Mouse (Mus musculus) spleen, embryonic (tissue): Measurements from ENCODE around the gene Gid8.

Experiments
- CTCF ChIA-PET: fragments of 350-600 bp; sonication (Branson Sonifier 250); formaldehyde crosslinking; loops from one replicate; lab custom pipeline; 2022; lab: Charles Lee

Gid8 gene

GRCm38 (mm10) chr2:180709023-180709922 is 644 bp upstream of the Gid8 start:
- CTCF ChIA-PET, result interaction anchor here (0.6 to 1.5 kb wide), 3 partner anchors 17 to 31 kb away, joined by 3 to 6 read pairs (median 6); no protein-coding TSS in a partner anchor

- CTCF ChIA-PET, result interaction anchor here (0.7 to 1.5 kb wide), 3 partner anchors 16 to 32 kb away, joined by 3 to 6 read pairs (median 4); no protein-coding TSS in a partner anchor
Measured at GRCm38 (mm10) chr2:180710276-180711155, 599 bp downstream of the Gid8 start.

GRCm38 (mm10) chr2:180711527-180711926 is 1.6 kb downstream of the Gid8 start:
- CTCF ChIA-PET, result interaction anchor here (0.5 to 1.2 kb wide), 2 partner anchors 17 to 52 kb away, joined by 3 to 4 read pairs; no protein-coding TSS in a partner anchor

GRCm38 (mm10) chr2:180712037-180712689 is 2.2 kb downstream of the Gid8 start:
- CTCF ChIA-PET, result no interaction called here

- CTCF ChIA-PET, result interaction anchor here (0.7 to 0.8 kb wide), 2 partner anchors 161 to 316 kb away, joined by 10 to 38 read pairs; no protein-coding TSS in a partner anchor
Measured at GRCm38 (mm10) chr2:180722748-180723147, 12.8 kb downstream of the Gid8 start.

GRCm38 (mm10) chr2:180723865-180724264 is 13.9 kb downstream of the Gid8 start:
- CTCF ChIA-PET, result interaction anchor here (0.7 kb wide), 1 partner anchor 21 kb away, joined by 3 read pairs; no protein-coding TSS in a partner anchor

GRCm38 (mm10) chr2:180724585-180725413 is 14.9 kb downstream of the Gid8 start, which contains the start of gene Slc17a9:
Gene Slc17a9, plus strand, starts transcription at chr2:180725263.
- CTCF ChIA-PET, result interaction anchor here (0.7 kb wide), 1 partner anchor 22 kb away, joined by 3 read pairs; no protein-coding TSS in a partner anchor

- CTCF ChIA-PET, result no interaction called here
Measured at GRCm38 (mm10) chr2:180725414-180725778, 15.5 kb downstream of the Gid8 start.

GRCm38 (mm10) chr2:180725856-180726629 is 16.1 kb downstream of the Gid8 start:
- CTCF ChIA-PET, result interaction anchor here (0.6 to 0.8 kb wide), 2 partner anchors 16 to 599 kb away, joined by 3 to 9 read pairs; partner anchors contain the start of genes Dido1 and Gid8

- CTCF ChIA-PET, result interaction anchor here (0.6 to 0.8 kb wide), 2 partner anchors 17 to 598 kb away, joined by 3 to 9 read pairs; partner anchors contain the start of genes Dido1 and Gid8
Measured at GRCm38 (mm10) chr2:180726658-180727442, 16.9 kb downstream of the Gid8 start.

- CTCF ChIA-PET, result interaction anchor here (0.6 to 1.5 kb wide), 2 partner anchors 8 to 17 kb away, joined by 3 to 4 read pairs; no protein-coding TSS in a partner anchor
Measured at GRCm38 (mm10) chr2:180727613-180728021, 17.7 kb downstream of the Gid8 start.

- CTCF ChIA-PET, result interaction anchor here (0.6 to 1.0 kb wide), 2 partner anchors 25 to 73 kb away, joined by 3 to 5 read pairs; no protein-coding TSS in a partner anchor
Measured at GRCm38 (mm10) chr2:180731036-180731435, 21.1 kb downstream of the Gid8 start.

- CTCF ChIA-PET, result no interaction called here
Measured at GRCm38 (mm10) chr2:180731984-180732383, 22.1 kb downstream of the Gid8 start.

GRCm38 (mm10) chr2:180735232-180735631 is 25.3 kb downstream of the Gid8 start:
- CTCF ChIA-PET, result no interaction called here

GRCm38 (mm10) chr2:180737984-180738383 is 28.1 kb downstream of the Gid8 start:
- CTCF ChIA-PET, result no interaction called here

GRCm38 (mm10) chr2:180740349-180740748 is 30.4 kb downstream of the Gid8 start:
- CTCF ChIA-PET, result no interaction called here

GRCm38 (mm10) chr2:180741421-180741820 is 31.5 kb downstream of the Gid8 start:
- CTCF ChIA-PET, result no interaction called here

GRCm38 (mm10) chr2:180742820-180743219 is 32.9 kb downstream of the Gid8 start:
- CTCF ChIA-PET, result no interaction called here
